Mouse (Mus musculus) olfactory bulb, adult 2 months (tissue): ENCODE data around the gene Col27a1.

Experiments
- CTCF ChIP-seq: fragments of 200-500 bp; IDR thresholded peaks from 2 replicates; pipeline ENCODE4 v1.5.1; 2012; ENCODE audit warnings: low read depth, mild to moderate bottlenecking, low read length, moderate library complexity; ENCODE audit not compliant: insufficient read depth
- POLR2A ChIP-seq: fragments of 200-500 bp; IDR thresholded peaks from 2 replicates; pipeline ENCODE4 v1.6.1; 2012; ENCODE audit warnings: mild to moderate bottlenecking, low read depth, low read length, moderate library complexity; ENCODE audit not compliant: insufficient read depth

- no peak for TF ChIP-seq CTCF
- TF ChIP-seq POLR2A = no peak
Observed at GRCm38 (mm10) chr4:63362150-63362549, 148.3 kb downstream of the Col27a1 start, which contains the start of gene Orm2.
